Mouse (Mus musculus) G1E (cell line): ENCODE results near the gene Rpl15.
"Not testable (repeated sequence)": the region's sequence is repeated elsewhere in the genome, so short reads cannot be mapped to it uniquely, and the experiment has no call there.

Source experiments
- CTCF ChIP-seq: IDR thresholded peaks from 2 replicates; pipeline ENCODE4 v1.5.1; 2012; ENCODE audit warnings: low read depth, low read length, inconsistent platforms, mixed read lengths
- GATA1 ChIP-seq: IDR thresholded peaks from 2 replicates; pipeline ENCODE4 v1.6.1; 2012; ENCODE audit warnings: borderline replicate concordance, low read length, inconsistent platforms, mixed read lengths
- TAL1 ChIP-seq: conservative IDR thresholded peaks from 2 replicates; pipeline ENCODE4 v1.6.1; 2012; ENCODE audit warnings: low read depth, low read length, inconsistent platforms, mixed read lengths

DNA sequence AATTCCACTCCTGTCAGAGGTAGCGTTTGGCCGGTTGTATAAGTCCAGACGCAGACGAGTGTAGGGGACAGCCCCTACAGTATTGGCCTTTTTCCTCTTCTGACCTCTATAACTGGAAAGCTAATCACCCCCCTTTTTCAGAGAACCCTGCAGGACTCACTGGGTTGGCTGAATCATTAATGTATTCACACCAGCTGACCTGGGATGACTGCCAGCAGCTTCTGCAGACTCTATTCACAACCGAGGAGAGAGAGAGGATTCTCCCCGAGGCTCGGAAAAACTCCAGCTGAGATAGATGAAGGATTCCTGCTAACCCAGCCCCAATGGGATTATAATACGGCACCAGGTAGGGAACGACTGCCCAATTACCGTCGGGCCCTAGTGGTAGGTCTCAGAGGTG, 45.0 kb downstream of the Rpl15 start:
- TF ChIP-seq CTCF, TAL1, GATA1: not testable (repeated sequence)
